Mouse (Mus musculus): ENCODE data around the gene Olfr420.

DNA sequence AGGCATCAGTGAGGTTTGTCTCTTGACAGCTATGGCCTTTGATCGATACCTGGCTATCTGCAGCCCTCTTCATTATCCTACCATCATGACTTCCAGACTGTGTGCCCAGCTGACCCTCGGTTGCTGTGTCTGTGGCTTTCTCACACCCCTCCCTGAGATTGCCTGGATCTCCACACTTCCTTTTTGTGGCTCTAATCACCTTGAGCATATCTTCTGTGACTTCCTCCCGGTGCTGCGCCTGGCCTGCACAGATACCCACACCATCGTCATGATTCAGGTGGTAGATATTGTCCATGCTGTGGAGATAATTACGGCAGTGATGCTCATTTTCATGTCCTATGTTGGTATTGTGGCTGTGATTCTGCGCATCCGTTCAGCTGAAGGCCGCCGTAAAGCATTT lies 3.7 kb downstream of the Olfr420 start:
- TF ChIP-seq CTCF (IDR thresholded peaks at IDR 0.05; ENCODE audit: low read depth, low read length) (no peak), GATA1 (IDR thresholded peaks at IDR 0.05; ENCODE audit: borderline replicate concordance, low read length) (no peak), TAL1 (conservative IDR thresholded peaks at IDR 0.05; ENCODE audit: low read depth, low read length) (no peak; the same call in 1 of the 2 replicates)

Measured in G1E (cell line).